Mouse (Mus musculus) cerebellum, postnatal 25 days (tissue): ENCODE results near the gene Serpinb1a.
A peak's percentile ranks its signal among the peaks of the same experiment; 100 is the strongest.
"Not testable (repeated sequence)": the region's sequence is repeated elsewhere in the genome, so short reads cannot be mapped to it uniquely, and the experiment has no call there.

Experiments used
- DNase-seq, 2 experiments: peaks; one replicate each; pipeline ENCODE4 v3.0.0; 2021; ENCODE audit warnings: mixed read lengths in 2 of 2

Serpinb1a gene

GRCm38 (mm10) chr13:32850668-32851404 is at the start of gene Serpinb1a:
Gene Serpinb1a, minus strand, starts transcription at chr13:32851185.
- DNase-seq: no peak

GRCm38 (mm10) chr13:32900639-32901038 is 49.7 kb upstream of the Serpinb1a start:
- peak in 1 of 2 experiments; percentile 40 for DNase-seq

GRCm38 (mm10) chr13:32899114-32899513 is 48.1 kb upstream of the Serpinb1a start:
- DNase-seq: not testable (repeated sequence)

GRCm38 (mm10) chr13:32898111-32898510 is 47.1 kb upstream of the Serpinb1a start, which contains the start of gene Serpinb1c:
Gene Serpinb1c, minus strand, starts transcription at chr13:32898211.
- DNase-seq: no peak

- DNase-seq: no peak
These were observed 45.9 kb upstream of the Serpinb1a start for GRCm38 (mm10) chr13:32896931-32897330.

GRCm38 (mm10) chr13:32884755-32885154 is 33.8 kb upstream of the Serpinb1a start:
- DNase-seq: no peak

GRCm38 (mm10) chr13:32873862-32874261 is 22.9 kb upstream of the Serpinb1a start:
- DNase-seq: no peak

- DNase-seq: no peak
These were observed 17.9 kb upstream of the Serpinb1a start for GRCm38 (mm10) chr13:32868843-32869242.

- not testable (repeated sequence) for DNase-seq
These were observed 17.2 kb upstream of the Serpinb1a start for GRCm38 (mm10) chr13:32868233-32868632.

GRCm38 (mm10) chr13:32867030-32867429 is 16.0 kb upstream of the Serpinb1a start:
- DNase-seq: no peak

- peak; percentile 65 to 82 for DNase-seq
These were observed 15.5 kb upstream of the Serpinb1a start for GRCm38 (mm10) chr13:32866484-32866883.

GRCm38 (mm10) chr13:32865591-32865990 is 14.6 kb upstream of the Serpinb1a start:
- peak in 1 of 2 experiments; percentile 6 for DNase-seq

- DNase-seq: not testable (repeated sequence)
These were observed 13.5 kb upstream of the Serpinb1a start for GRCm38 (mm10) chr13:32864529-32864928.

GRCm38 (mm10) chr13:32863456-32863855 is 12.5 kb upstream of the Serpinb1a start:
- no peak for DNase-seq

- DNase-seq: no peak
These were observed 9.8 kb upstream of the Serpinb1a start for GRCm38 (mm10) chr13:32860821-32861220.

GRCm38 (mm10) chr13:32853073-32853472 is 2.1 kb upstream of the Serpinb1a start:
- DNase-seq: no peak

- DNase-seq: no peak
These were observed 1.6 kb upstream of the Serpinb1a start for GRCm38 (mm10) chr13:32852539-32852938.

- peak; percentile 22 to 61 for DNase-seq
These were observed 982 bp upstream of the Serpinb1a start for GRCm38 (mm10) chr13:32851967-32852366.

- DNase-seq: no peak
These were observed 829 bp downstream of the Serpinb1a start for GRCm38 (mm10) chr13:32850156-32850555.

GRCm38 (mm10) chr13:32849531-32850123 is 1.4 kb downstream of the Serpinb1a start:
- no peak for DNase-seq

GRCm38 (mm10) chr13:32849092-32849491 is 1.9 kb downstream of the Serpinb1a start:
- DNase-seq: no peak

GRCm38 (mm10) chr13:32846221-32846620 is 4.8 kb downstream of the Serpinb1a start:
- no peak for DNase-seq

GRCm38 (mm10) chr13:32841349-32841748 is 9.6 kb downstream of the Serpinb1a start:
- DNase-seq: no peak

- DNase-seq: no peak
These were observed 11.7 kb downstream of the Serpinb1a start for GRCm38 (mm10) chr13:32839314-32839713.
